Mouse (Mus musculus): ENCODE measurements at regions not wholly inside any gene's neighbourhood (a gene's known extent, or its start where the extent isn't known, plus 50 kb on each side); places are given as distances from the start of the nearest gene placed in this dataset.

DNA sequence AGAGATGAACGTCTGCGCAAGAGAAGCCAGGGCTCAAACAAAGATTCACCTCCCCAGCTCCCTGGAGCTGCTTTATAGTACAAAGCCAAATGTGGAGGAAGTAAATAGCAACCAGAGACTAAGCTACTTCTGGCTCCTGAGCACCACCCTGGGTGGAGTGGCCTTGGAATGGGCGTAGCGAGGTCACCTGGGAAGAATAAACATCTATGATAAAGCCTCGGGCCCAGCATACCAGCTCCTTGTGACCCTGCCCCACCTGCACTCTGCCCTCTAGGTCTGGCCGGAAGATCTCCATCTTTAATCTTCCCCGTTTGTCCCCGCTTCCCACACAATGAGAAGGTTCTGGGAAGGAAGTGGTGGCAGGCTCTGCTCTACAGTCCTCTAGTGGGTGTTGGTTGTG is 61.0 kb upstream of the Ptpn3 start:
- no peak for DNase-seq

DNA sequence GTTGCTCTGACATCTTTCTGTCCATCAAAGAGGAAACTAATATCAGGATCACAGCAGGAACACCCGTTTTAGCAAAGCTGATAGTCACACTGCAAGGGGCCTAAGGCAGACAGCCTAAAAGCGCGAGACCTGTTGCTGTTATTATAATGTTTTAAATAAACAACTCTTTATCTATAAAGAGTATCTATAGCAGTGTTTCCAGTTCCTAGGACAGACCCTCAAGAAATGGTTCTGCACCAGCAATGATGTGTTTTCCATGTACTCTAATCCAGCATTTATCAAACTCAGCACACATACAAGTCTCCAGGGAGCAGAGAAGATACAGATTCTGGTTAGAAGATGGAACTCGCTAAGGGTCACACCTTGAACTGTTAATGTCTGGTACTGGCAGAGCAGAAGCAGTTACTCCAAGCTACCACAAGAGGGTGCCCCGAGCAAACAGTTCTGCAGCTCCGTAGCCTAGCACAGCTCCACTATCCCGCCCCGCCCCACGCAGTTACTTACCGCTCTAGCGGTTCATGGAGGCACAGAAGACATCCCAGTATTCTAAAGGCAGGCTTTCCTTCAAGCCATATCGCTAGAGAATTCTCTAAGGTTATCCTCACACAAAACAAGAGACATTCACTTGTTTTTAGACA is 64.2 kb upstream of the Palm2 start:
- peak; percentile 86 for DNase-seq

DNA sequence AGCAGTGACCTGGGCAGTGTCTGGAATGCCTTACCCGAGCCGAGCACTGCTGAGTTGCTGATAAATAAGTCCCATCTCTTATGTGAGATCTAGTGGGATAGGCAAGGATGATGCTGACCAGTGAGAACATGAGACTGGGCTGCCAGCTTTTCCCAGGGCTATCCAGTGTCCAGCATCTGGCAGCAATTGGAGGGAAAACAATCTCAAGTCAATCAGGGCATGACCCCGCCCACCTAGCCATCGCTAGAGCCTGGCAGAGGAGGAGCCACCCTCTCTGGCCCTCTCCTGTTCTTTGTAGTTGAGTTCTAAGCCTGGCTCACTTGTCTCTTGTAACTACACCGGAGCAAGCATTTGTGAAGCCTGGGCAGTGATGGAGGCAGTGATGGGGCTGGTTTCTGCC is 56.2 kb upstream of the Palm2 start:
- DNase-seq, result no peak

DNA sequence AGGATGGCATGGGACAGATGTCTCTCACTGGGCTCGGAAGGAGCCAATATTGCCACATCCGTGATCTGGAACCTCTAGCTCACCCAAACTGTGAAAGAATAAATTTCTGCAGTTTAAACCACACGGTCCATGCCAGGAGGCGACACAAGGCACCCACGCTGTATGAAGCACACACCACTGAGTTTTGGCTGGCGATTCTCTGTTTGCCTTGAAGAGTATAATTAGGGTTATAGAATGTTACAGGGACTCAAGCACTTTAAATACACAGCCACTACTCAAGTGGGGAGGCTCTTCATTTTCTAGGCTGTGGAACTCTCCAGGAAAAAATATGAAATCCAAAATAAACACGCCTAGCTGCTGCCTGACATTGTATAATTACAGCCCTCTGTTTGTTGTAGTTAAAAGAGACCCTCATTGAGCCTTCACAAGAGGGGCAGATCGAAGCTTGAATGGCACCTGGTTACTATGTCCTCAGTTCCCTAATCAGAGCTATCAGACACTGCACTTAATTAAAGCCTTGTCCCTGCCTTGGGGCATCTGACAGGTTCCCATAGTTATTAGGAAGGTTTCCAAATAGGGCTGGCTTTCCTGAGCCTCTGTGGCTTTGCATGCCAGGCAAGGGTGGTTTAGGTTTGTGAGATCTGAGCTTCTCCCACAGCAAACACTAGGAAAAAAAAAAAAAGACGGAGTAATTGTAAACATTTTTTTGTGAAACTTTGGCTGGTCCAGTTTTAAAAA is 53.8 kb upstream of the Palm2 start:
- DNase-seq, result no peak

DNA sequence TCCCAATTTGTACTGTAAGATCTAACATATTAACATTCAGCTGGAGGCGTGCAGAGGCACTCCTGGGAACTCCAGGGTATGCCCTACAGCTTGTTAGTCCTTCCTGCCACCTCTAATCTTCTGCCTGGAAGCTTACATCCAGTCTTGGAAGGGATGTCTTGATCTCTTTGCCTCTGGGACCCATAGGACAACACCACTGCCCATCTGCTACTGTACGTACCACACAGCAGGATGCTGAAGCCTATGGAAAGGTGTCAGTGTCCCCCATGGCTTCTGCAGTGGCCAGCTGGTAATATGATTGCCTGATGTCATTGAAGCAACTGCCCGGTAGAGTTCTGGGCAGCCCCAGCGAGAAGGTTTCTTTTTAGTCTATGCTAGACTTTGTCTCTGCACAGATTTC is 52.7 kb upstream of the Palm2 start:
- DNase-seq, result no peak

All from lung, postnatal 10 days (tissue).